25 mouse cellular contexts compared by ENCODE assay signal in genomic region chr3:58173821-58174220, GRCm38 (mm10).
"Had no signal": no experiment of that assay in that cellular context is flagged by ENCODE, and none has a peak within 500 bp of the region (broad histone marks: within the 10 kb centered on the region; RNA-seq: fewer than 3 reads in every experiment).

No protein-coding gene starts in this region.

- H3K27ac ChIP-seq: heart, adult 2 months; heart, embryonic 13.5 days; heart, embryonic 15.5 days; hindbrain, embryonic 13.5 days; hindbrain, embryonic 15.5 days; hindbrain, postnatal 0 days; kidney, embryonic 15.5 days; limb, embryonic 10.5 days; limb, embryonic 12.5 days; liver, embryonic 13.5 days; liver, embryonic 15.5 days had no signal

- DNase-seq: gastrocnemius, postnatal 14 days; gastrocnemius, postnatal 36 days; heart, adult 11 months; heart, adult 2 months; heart, postnatal 14 days; heart, postnatal 36 days; kidney, adult 11 months; kidney, adult 2 months; kidney, adult 9 months; kidney, postnatal 14 days; kidney, postnatal 36 days; layer of hippocampus, adult 9-11 months; layer of hippocampus, postnatal 36 days; liver; liver, embryonic 13.5 days; lung, adult 18-20 months had no signal

- H3K4me3 ChIP-seq: heart, adult 2 months; heart, embryonic 13.5 days; heart, embryonic 15.5 days; hindbrain, embryonic 13.5 days; hindbrain, embryonic 15.5 days; kidney, embryonic 15.5 days; limb, embryonic 10.5 days; limb, embryonic 12.5 days; liver, embryonic 13.5 days; liver, embryonic 15.5 days had no signal
